Mouse (Mus musculus) stomach, embryonic 15.5 days (tissue): ENCODE measurements around the gene Zfp992. TPM values are rescaled to one million over a fixed set of nuclear protein-coding genes. Genes with fewer than 3 reads are reported as not detected.
"Not testable (repeated sequence)": the region's sequence is repeated elsewhere in the genome, so short reads cannot be mapped to it uniquely, and the experiment has no call there.

Experiments used
- ATAC-seq: fragments of 200-750 bp; cut with Nextera tagmentation; 2 replicates; pipeline ENCODE4 v1.8.0; 2017; ENCODE audit warnings: low read depth, moderate number of reproducible peaks, moderate TSS enrichment; ENCODE audit not compliant: insufficient read depth, low FRiP score
- H3K27ac ChIP-seq: fragments of 300-500 bp; sonication (generic); 2 replicates; pipeline ENCODE4 v1.5.1; 2015; ENCODE audit warnings: mild to moderate bottlenecking, inconsistent platforms
- H3K27me3 ChIP-seq: fragments of 300-500 bp; sonication (generic); replicated peaks from 2 replicates; pipeline ENCODE4 v1.6.1; 2015; ENCODE audit warnings: inconsistent platforms
- H3K36me3 ChIP-seq: fragments of 300-500 bp; sonication (generic); 2 replicates; pipeline ENCODE4 v1.6.1; 2015; ENCODE audit warnings: inconsistent platforms
- H3K4me1 ChIP-seq: fragments of 300-500 bp; sonication (generic); 2 replicates; pipeline ENCODE4 v1.6.1; 2015; ENCODE audit warnings: inconsistent platforms
- H3K4me2 ChIP-seq: fragments of 300-500 bp; sonication (generic); 2 replicates; pipeline ENCODE4 v1.6.1; 2015; ENCODE audit warnings: mild to moderate bottlenecking, inconsistent platforms
- H3K4me3 ChIP-seq: fragments of 300-500 bp; sonication (generic); replicated peaks from 2 replicates; pipeline ENCODE4 v1.5.1; 2015; ENCODE audit warnings: inconsistent platforms
- H3K9ac ChIP-seq: fragments of 300-500 bp; sonication (generic); 2 replicates; pipeline ENCODE4 v1.6.1; 2015; ENCODE audit warnings: inconsistent platforms
- H3K9me3 ChIP-seq: fragments of 300-500 bp; sonication (generic); 2 replicates; pipeline ENCODE4 v1.6.1; 2016; ENCODE audit warnings: inconsistent platforms
- WGBS: fragments of 180-500 bp; shearing (Covaris S2); methylation state at CpG from one replicate; pipeline ENCODE4 v1.1.7; 2015; 5-methylcytosine and 5-hydroxymethylcytosine counted together
- polyA plus RNA-seq: library from polyadenylated mRNA; unstranded; fragments of >200 nt; fragmentation: Nextera tagmentation; extraction: Ambion mirVana; gene quantifications from 2 replicates; pipeline ENCODE4 v1.2.1, GENCODE M21; 2015

The Zfp992 gene
- polyA plus RNA-seq = 2.8 and 2.9 TPM in 2 replicates

DNA sequence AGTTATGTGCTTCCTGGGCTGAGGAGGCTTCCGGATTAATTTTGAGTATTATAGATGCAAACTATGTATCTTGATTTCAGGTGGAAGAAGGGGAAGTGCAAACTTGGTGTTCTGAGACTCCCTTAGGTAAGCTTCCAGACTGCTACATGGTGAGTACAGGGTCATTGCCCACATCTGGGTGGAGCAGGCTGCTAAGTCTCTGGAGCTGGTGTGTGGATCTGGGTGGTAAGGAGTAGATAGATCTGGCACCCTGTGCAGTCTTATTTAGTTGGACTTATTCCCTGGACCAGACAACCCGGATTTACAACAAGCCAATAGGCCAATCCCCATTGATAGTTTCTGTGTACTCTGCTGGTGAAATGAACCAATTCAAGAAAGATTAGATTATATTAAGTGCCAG lies at the start of gene Zfp992:
Gene Zfp992, plus strand, starts transcription at position 74 of the 400 bp plus-strand sequence.
- not testable (repeated sequence) for H3K4me1 ChIP-seq, H3K4me3 ChIP-seq, H3K27me3 ChIP-seq, H3K36me3 ChIP-seq, H3K27ac ChIP-seq, H3K4me2 ChIP-seq, H3K9ac ChIP-seq
- ATAC-seq = 0 out of 2 replicates have a peak, but pooled peaks have one; percentile 30
- peaks cover 13% of the 10 kb centered on the region for H3K9me3 ChIP-seq
- WGBS = 84% methylated on average over 2 of the region's 2 CpGs

DNA sequence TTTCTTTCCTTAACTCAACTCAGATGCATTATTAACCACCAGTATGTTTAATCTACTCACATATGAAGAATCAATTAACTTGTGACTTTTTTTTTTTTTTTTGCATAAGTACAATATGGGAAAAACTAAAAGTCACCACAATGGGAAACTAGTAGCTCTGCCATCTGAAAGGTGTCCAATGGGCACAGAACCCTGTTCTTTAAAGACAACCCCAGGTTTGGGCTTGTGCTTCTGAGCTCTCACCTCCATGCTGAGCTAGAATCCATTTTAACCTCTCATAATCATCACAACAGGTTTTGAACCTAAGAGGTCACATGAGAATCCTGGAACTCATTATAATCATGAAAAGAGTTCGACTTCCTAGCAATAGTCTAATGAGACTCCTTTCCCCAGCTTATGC lies 19.4 kb upstream of the Zfp992 start:
- H3K4me1 ChIP-seq, H3K9ac ChIP-seq, H3K9me3 ChIP-seq, H3K27ac ChIP-seq, ATAC-seq, H3K27me3 ChIP-seq, H3K36me3 ChIP-seq, H3K4me2 ChIP-seq, H3K4me3 ChIP-seq: not testable (repeated sequence)
- WGBS = 0% methylated on average over 1 of the region's 1 CpGs

DNA sequence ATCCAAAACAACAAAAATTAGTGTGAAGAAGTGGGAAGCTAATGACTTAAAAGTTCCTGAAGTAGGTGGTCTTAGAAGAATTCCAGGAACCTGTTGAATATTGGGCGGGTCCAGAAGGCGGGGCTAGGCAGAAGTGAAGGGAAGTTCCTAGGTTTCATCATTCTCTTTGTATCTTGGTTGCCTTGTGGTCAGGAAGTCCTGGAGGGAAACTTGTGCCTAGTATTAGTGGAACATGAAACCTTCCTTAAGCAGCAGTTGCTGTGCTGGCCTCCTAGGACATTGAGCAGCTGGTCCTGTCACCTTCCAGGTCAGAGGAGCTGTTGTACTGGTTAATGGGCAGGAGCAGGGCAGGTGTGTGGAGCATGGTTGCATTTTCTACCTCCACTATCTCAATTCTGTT lies 17.9 kb upstream of the Zfp992 start:
- H3K4me3 ChIP-seq, H3K4me2 ChIP-seq, ATAC-seq, H3K9me3 ChIP-seq, H3K36me3 ChIP-seq, H3K4me1 ChIP-seq, H3K27ac ChIP-seq, H3K9ac ChIP-seq, H3K27me3 ChIP-seq: not testable (repeated sequence)
- WGBS = 61% methylated on average over 2 of the region's 2 CpGs

DNA sequence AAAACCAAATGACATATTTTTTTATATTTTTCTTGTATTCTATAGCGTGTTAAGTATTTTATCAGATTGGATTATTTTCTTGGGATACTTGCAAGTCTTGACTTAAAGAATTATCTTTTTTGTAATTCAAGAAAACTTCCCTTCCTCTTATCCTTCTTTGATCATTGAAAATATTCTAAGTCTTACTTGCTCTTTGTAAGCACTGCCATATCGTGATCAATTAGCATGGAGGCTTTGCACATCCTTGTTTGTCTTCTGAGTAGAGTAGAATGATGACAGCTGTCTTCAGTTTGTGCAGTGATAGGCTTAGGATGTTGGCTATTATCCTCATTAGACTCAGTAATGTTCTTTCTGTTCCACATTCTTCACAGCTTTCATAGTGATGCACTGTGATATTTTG lies 13.3 kb upstream of the Zfp992 start:
- H3K27ac ChIP-seq, H3K9me3 ChIP-seq, H3K4me2 ChIP-seq, H3K4me3 ChIP-seq, H3K9ac ChIP-seq, H3K4me1 ChIP-seq, ATAC-seq, H3K36me3 ChIP-seq, H3K27me3 ChIP-seq: not testable (repeated sequence)
- 77% methylated on average over 2 of the region's 2 CpGs for WGBS

DNA sequence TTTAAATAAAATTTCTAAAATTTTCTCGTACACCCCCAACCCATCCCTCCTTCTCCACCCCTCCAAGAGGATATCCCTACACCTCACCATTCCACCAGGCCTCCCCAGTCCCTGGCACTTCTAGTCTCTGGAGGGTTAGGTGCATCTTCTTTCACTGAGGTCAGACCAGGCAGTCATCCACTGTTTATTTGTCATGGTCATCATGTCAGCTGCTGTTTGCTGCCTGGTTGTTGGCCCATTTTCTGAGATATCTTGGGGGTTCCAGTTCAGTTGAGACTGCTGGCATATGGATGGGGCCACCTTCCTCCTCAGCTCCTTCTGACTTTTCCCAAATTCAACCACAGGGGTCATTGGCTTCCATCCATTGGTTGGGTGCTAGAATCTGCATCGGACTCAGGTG lies 11.6 kb upstream of the Zfp992 start:
- not testable (repeated sequence) for H3K27me3 ChIP-seq, H3K9ac ChIP-seq, H3K9me3 ChIP-seq, H3K4me1 ChIP-seq, H3K4me2 ChIP-seq, H3K27ac ChIP-seq, H3K36me3 ChIP-seq, H3K4me3 ChIP-seq, ATAC-seq
- WGBS = 94% methylated on average over 1 of the region's 2 CpGs

DNA sequence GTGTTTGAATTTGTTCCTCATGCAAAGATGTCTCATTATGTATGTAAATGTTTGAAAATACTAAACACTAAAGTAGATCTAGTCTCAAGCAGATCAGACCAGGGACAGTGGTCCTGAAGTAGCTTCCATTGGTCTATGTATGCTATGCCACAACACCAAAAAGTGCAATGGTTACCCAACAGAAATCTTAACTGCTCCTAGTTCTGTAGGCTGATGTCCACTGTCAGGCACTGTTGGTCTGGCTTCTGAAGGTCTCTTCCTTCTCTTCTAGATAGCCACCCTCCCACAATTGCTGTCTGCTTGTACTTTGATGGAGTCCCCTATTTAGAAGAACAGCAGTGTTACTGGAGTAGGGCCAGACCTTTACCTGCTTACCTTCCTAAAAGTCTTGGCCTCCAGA lies 4.5 kb upstream of the Zfp992 start:
- not testable (repeated sequence) for H3K27me3 ChIP-seq, H3K4me1 ChIP-seq, H3K27ac ChIP-seq, ATAC-seq, H3K9me3 ChIP-seq, H3K36me3 ChIP-seq, H3K9ac ChIP-seq, H3K4me2 ChIP-seq, H3K4me3 ChIP-seq

DNA sequence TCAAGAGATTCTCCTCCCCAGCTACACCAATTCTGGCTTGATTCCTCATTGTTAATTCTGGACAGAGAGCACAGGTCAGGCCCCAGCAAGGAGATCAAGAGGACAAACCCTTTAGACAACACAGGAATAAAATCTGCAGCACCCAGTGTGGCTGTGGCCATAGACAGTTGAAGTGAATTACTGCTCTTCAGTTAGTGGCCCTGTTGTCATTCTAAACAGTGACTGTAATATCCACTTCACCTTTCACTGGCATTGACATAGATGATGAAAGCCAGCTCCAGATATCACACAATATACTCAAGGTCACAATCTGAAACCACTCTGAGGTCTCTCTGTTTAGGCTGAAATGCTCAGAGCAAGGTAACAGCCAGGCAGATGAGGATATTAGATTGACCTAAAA lies 3.7 kb upstream of the Zfp992 start:
- not testable (repeated sequence) for ATAC-seq, H3K4me2 ChIP-seq, H3K27me3 ChIP-seq

DNA sequence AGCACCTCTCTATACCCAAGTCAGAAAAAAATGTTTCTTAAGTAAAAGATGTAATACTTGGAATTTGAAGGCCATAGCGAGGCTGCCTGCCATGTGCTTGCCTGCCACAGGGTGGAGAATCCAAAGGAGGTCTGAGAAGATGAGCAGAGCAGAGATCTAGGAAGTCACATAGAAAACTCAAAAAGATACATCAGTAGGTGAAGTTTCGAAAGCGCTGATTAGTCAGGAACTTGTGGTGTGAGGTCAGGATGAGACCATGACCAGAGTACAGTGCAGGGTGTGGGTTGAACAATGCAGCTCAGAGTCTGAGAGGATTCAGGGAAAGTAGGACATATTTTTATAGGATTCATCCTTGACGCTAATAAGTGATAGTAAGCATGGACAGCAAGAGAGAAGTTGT lies 2.7 kb upstream of the Zfp992 start:
- not testable (repeated sequence) for H3K27me3 ChIP-seq, H3K9ac ChIP-seq, ATAC-seq, H3K27ac ChIP-seq, H3K36me3 ChIP-seq, H3K4me3 ChIP-seq, H3K4me1 ChIP-seq, H3K9me3 ChIP-seq, H3K4me2 ChIP-seq
- 79% methylated on average over 4 of the region's 4 CpGs for WGBS

More for the DNA sequence above, 3.7 kb upstream of the Zfp992 start:
- H3K9ac ChIP-seq, H3K9me3 ChIP-seq, H3K36me3 ChIP-seq, H3K4me3 ChIP-seq, H3K4me1 ChIP-seq, H3K27ac ChIP-seq: not testable (repeated sequence)

DNA sequence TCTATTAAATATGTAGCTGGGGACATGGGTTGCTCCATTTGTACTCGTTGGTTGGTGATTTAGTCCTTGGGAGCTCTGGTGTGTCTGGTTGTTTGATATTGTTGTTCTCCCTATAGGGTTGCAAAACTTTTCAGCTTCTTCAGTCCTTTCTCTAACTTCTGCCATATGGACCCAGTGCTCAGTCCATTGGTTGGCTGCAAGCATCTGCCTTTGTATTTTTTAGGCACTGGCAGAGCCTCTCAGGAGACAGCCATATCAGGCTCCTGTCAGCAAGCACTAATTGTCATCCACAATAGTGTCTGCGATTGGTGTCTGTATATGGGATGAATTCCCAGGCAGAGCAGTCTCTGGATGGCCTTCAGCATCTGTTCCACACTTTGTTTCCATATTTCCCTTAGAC lies 1.8 kb upstream of the Zfp992 start:
- H3K9ac ChIP-seq, ATAC-seq, H3K4me3 ChIP-seq, H3K36me3 ChIP-seq, H3K4me1 ChIP-seq, H3K4me2 ChIP-seq, H3K9me3 ChIP-seq, H3K27ac ChIP-seq, H3K27me3 ChIP-seq: not testable (repeated sequence)
- 84% methylated on average over 2 of the region's 2 CpGs for WGBS

DNA sequence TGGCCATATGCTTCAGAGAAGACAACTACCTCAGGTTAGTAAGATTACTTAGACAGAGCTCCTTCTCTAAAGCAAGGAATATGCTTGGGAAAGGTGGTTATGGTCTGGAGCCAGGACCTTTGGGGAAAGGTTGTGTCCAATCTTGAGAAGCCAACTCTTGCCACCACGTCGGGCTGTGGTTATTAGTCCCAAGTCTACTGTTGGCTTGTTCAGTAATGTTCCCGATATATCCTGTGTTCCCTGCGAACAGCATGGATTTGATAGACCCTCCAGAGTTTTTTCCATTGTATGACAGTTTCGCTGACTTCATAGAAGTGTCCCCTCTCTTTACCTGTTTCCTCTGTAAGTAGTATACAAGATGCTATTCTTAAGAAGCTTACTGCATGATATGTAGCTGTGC lies 888 bp downstream of the Zfp992 start:
- H3K27me3 ChIP-seq, H3K9me3 ChIP-seq, ATAC-seq, H3K4me1 ChIP-seq, H3K4me3 ChIP-seq, H3K27ac ChIP-seq, H3K4me2 ChIP-seq, H3K36me3 ChIP-seq, H3K9ac ChIP-seq: not testable (repeated sequence)
- 84% methylated on average over 5 of the region's 5 CpGs for WGBS

DNA sequence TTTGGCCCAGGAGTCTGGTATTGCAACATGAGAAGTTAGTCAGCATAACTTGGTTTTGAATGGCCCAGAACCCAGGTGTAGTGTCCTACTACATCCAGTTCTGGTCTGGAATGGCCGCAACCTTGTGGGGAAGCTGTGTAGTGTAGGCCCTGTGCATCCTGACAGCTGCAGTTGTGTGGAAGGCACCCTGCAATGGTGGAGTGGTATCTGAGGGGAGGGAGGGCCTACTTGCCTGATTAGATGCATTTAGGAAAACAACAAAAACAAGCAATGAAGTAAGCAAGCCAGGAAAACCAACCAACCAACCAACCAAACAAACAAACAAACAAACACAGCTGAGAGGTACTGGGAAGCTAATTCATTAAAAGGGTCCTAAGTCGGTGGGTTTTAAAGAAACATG lies 3.8 kb downstream of the Zfp992 start:
- H3K36me3 ChIP-seq, H3K9ac ChIP-seq, H3K4me1 ChIP-seq, H3K4me2 ChIP-seq, ATAC-seq, H3K27me3 ChIP-seq, H3K27ac ChIP-seq, H3K4me3 ChIP-seq: not testable (repeated sequence)
- peaks cover 30% of the 10 kb centered on the region for H3K9me3 ChIP-seq
- WGBS = 81% methylated on average over 2 of the region's 2 CpGs

DNA sequence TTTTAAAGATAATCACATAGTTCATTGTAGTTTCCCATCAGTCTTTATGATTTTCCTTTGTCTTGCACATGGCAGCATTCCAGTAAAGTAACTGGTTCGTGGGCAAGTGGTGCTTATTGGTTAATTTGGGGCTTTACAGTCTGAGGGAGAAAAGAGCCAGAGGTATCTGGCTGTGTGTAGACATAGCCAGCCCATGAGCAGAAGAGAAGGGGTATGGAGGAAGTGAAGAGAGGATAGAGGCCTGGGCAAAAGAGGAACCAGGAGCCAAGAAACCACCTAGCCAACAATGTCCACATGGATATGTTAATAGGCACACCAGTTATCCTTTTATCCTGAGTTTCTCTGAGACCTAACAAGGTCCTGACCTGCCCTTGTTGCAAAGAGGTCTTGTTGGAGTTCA lies 5.3 kb downstream of the Zfp992 start:
- not testable (repeated sequence) for H3K4me1 ChIP-seq, H3K27me3 ChIP-seq, ATAC-seq, H3K27ac ChIP-seq, H3K4me2 ChIP-seq, H3K9ac ChIP-seq, H3K4me3 ChIP-seq, H3K36me3 ChIP-seq
- 66% methylated on average over 1 of the region's 1 CpGs for WGBS
- peaks cover 34% of the 10 kb centered on the region for H3K9me3 ChIP-seq

DNA sequence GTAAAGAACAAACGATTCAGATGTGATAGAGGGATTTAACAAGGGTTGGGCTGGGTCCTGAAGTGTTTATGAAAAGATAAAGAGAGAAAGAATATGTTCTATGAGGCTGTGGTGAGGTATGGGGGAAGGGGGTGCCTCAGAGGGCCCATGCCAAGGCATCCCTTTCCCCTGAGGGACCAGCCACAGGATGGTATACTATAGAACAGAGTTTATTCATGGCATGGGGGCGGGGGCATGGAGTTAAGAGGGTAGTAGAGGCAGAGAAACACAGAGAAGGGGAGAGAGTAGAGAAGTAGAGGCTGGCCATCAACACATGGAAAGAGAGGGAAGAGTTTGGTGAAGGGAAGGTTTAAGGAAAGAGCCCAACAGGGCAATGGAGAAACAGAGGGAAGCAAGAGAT lies 6.1 kb downstream of the Zfp992 start:
- no peaks in the 10 kb centered on the region for H3K36me3 ChIP-seq
- no peak overlapping the region for H3K27ac ChIP-seq
- H3K9me3 ChIP-seq = peaks cover 34% of the 10 kb centered on the region
- no peaks in the 10 kb centered on the region for H3K27me3 ChIP-seq
- WGBS = 42% methylated on average over 2 of the region's 2 CpGs
- H3K4me1 ChIP-seq = no peaks in the 10 kb centered on the region
- H3K4me3 ChIP-seq = no peak overlapping the region
- peak; percentile 15 for ATAC-seq
- no peak overlapping the region for H3K4me2 ChIP-seq
- no peak overlapping the region for H3K9ac ChIP-seq
